Mouse (Mus musculus): Measurements from ENCODE around the gene Lrrc2. TPM values are rescaled to one million over a fixed set of nuclear protein-coding genes. Genes with fewer than 3 reads are reported as not detected.

The Lrrc2 gene
- polyA plus RNA-seq, 1 experiment = 11.9 TPM

DNA sequence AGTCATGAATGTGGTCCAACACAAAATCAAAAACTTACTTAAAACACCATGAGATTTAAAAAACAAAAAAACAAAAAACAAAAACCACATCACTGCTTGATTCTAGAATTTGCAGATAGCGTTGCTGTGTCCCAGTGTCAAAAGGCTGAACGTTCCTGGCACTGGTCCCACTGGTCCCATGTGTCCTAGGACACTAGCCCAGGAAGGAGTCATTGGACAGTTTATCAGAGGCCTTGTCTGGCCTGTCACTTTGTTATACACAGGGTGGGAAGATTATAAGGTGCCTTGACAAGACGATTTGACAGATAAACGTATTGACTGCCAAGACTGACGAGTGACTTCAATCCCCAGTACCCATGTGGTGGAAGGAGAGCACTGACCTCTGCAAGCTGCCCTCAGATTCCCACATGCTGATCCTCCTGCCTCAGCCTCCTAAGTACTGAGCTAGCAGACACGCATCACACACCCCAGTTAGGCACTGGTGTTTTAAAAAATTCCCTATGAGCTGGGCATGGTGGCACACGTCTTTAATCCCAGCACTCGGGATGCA is 12.3 kb downstream of the Lrrc2 start:
- H3K4me1 ChIP-seq (ENCODE audit: control insufficient read depth, insufficient read depth, low read length) = no peaks in the 10 kb centered on the region

DNA sequence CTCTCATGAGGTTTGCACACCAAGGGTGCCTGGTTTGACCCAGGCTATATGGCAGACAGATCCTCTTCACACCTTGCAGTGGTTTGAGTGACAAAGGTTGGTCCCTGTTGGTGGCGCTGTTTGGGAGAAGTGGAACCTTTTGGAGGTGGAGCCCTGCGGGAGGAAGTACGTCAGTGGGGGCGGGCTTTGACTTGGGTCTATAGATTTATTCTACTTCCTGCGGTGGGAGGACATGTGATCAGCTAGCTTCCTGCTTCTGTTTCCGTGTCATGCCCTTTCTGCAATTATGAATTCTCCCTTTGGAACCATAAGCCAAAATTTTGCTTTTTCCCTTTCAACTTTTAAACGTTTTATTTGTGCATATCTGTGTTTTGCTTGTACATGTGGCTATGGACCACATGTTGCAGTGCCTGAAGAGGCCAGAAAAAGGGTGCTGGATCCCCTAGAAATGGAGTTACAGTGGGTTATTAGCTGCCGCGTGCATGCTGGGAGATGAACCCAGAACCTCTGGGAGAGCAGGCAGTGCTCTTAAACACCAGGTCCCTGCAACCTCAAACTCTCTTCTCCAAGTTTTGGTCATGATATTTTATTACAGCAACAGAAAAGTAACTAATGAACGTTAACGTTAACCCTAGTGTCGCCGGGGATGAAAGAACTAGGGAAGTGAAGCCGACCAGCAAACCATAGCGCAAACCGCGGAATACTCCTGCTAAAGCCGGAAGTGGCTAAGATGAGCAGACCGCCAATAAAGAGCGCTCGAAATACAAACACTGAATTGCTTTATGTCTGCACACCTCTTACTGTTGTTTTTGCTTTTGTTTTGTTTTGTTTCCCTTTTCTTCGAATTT is 13.9 kb downstream of the Lrrc2 start:
- Histone ChIP-seq H3K27ac (ENCODE audit: insufficient read depth, low read length) (peak overlapping the region; percentile 52; the same call in 1 of the 2 replicates), H3K9ac (ENCODE audit: low read depth, poor library complexity, severe bottlenecking) (peak overlapping the region; percentile 35), H3K4me1 (ENCODE audit: control insufficient read depth, insufficient read depth, low read length) (no peaks in the 10 kb centered on the region), H3K36me3 (ENCODE audit: control insufficient read depth, insufficient read depth, low read length, poor library complexity, severe bottlenecking) (peaks cover 15% of the 10 kb centered on the region), H3K27me3 (ENCODE audit: control insufficient read depth, insufficient read depth, low read length, poor library complexity, severe bottlenecking) (no peaks in the 10 kb centered on the region), H3K9me3 (replicated peaks; ENCODE audit: control insufficient read depth, insufficient read depth, low read length, poor library complexity, severe bottlenecking) (peaks cover 23% of the 10 kb centered on the region), H3K4me3 (ENCODE audit: low read depth, low read length) (peak overlapping the region; percentile 48)
- TF ChIP-seq CTCF (IDR thresholded peaks at IDR 0.05; ENCODE audit: low read depth, low read length) (peak; percentile 40), EP300 (IDR thresholded peaks at IDR 0.05; ENCODE audit: insufficient read depth, low read depth, low read length) (no peak)

More for the DNA sequence above, 12.3 kb downstream of the Lrrc2 start:
- Histone ChIP-seq H3K9me3 (replicated peaks; ENCODE audit: control insufficient read depth, insufficient read depth, low read length, poor library complexity, severe bottlenecking) (peaks cover 7% of the 10 kb centered on the region), H3K36me3 (ENCODE audit: control insufficient read depth, insufficient read depth, low read length, poor library complexity, severe bottlenecking) (peaks cover 3% of the 10 kb centered on the region; the same call in 1 of the 2 replicates), H3K9ac (ENCODE audit: low read depth, poor library complexity, severe bottlenecking) (no peak overlapping the region), H3K27me3 (ENCODE audit: control insufficient read depth, insufficient read depth, low read length, poor library complexity, severe bottlenecking) (no peaks in the 10 kb centered on the region), H3K4me3 (ENCODE audit: low read depth, low read length) (no peak overlapping the region), H3K27ac (ENCODE audit: insufficient read depth, low read length) (no peak overlapping the region)
- no peak for TF ChIP-seq EP300 (IDR thresholded peaks at IDR 0.05; ENCODE audit: insufficient read depth, low read depth, low read length)
- no peak for TF ChIP-seq POLR2A (IDR thresholded peaks at IDR 0.05; ENCODE audit: insufficient read depth, low read length)
- TF ChIP-seq CTCF (IDR thresholded peaks at IDR 0.05; ENCODE audit: low read depth, low read length) = no peak

DNA sequence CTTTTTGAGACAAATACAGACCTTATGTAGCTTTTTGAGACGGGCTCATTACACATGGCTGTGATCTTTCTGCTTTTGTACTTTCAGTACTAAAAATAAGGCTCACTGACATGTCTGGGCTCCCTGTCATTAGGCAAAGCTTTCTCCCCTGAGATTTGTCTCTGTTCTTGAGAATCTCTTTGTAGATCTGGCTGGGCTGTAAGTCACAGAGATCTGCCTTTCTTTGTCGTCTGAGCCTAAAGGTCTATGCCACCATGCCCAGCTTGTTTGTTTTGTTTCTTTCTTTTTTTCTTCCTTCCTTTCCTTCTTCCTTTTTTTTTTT is 14.5 kb downstream of the Lrrc2 start:
- no peak overlapping the region for H3K4me3 ChIP-seq (ENCODE audit: low read depth, low read length)
- H3K36me3 ChIP-seq (ENCODE audit: control insufficient read depth, insufficient read depth, low read length, poor library complexity, severe bottlenecking) = peaks cover 15% of the 10 kb centered on the region
- H3K9me3 ChIP-seq (replicated peaks; ENCODE audit: control insufficient read depth, insufficient read depth, low read length, poor library complexity, severe bottlenecking) = peaks cover 23% of the 10 kb centered on the region
- H3K4me1 ChIP-seq (ENCODE audit: control insufficient read depth, insufficient read depth, low read length) = no peaks in the 10 kb centered on the region
- no peak for TF ChIP-seq CTCF (IDR thresholded peaks at IDR 0.05; ENCODE audit: low read depth, low read length)
- TF ChIP-seq EP300 (IDR thresholded peaks at IDR 0.05; ENCODE audit: insufficient read depth, low read depth, low read length) = no peak
- TF ChIP-seq POLR2A (IDR thresholded peaks at IDR 0.05; ENCODE audit: insufficient read depth, low read length) = no peak
- no peak overlapping the region; the same call in 1 of the 2 replicates for H3K27ac ChIP-seq (ENCODE audit: insufficient read depth, low read length)
- peak overlapping the region; percentile 35 for H3K9ac ChIP-seq (ENCODE audit: low read depth, poor library complexity, severe bottlenecking)
- no peaks in the 10 kb centered on the region for H3K27me3 ChIP-seq (ENCODE audit: control insufficient read depth, insufficient read depth, low read length, poor library complexity, severe bottlenecking)

- Histone ChIP-seq H3K9me3 (replicated peaks; ENCODE audit: control insufficient read depth, insufficient read depth, low read length, poor library complexity, severe bottlenecking) (peaks cover 13% of the 10 kb centered on the region), H3K27me3 (ENCODE audit: control insufficient read depth, insufficient read depth, low read length, poor library complexity, severe bottlenecking) (no peaks in the 10 kb centered on the region), H3K27ac (ENCODE audit: insufficient read depth, low read length) (no peak overlapping the region), H3K4me3 (ENCODE audit: low read depth, low read length) (no peak overlapping the region), H3K36me3 (ENCODE audit: control insufficient read depth, insufficient read depth, low read length, poor library complexity, severe bottlenecking) (peaks cover 7% of the 10 kb centered on the region), H3K4me1 (ENCODE audit: control insufficient read depth, insufficient read depth, low read length) (no peaks in the 10 kb centered on the region), H3K9ac (ENCODE audit: low read depth, poor library complexity, severe bottlenecking) (no peak overlapping the region)
- TF ChIP-seq CTCF (IDR thresholded peaks at IDR 0.05; ENCODE audit: low read depth, low read length) = no peak
These were observed 28.1 kb downstream of the Lrrc2 start for GRCm38 (mm10) chr9:110979411-110979810.

DNA sequence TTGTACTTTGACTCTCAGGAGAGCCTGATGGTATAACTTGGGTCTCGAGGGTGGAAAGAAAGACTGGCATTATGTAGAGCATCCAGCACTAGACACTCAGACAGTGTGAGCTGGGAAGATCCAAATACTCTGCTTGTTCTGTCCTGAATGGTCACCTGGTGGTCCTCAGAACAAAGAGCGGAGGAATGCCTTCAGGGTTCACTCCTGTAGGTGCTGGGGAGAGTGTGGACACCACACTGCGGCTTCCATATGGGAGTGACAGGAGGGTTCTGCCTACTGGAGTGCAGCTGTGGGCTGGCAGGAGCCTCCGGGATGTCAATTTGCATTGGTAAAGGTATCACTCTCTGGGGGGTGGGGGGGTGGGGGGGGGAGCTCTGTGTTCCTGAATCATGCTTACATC is 31.0 kb downstream of the Lrrc2 start:
- no peak overlapping the region for H3K4me3 ChIP-seq (ENCODE audit: low read depth, low read length)
- no peaks in the 10 kb centered on the region for H3K36me3 ChIP-seq (ENCODE audit: control insufficient read depth, insufficient read depth, low read length, poor library complexity, severe bottlenecking)
- H3K27ac ChIP-seq (ENCODE audit: insufficient read depth, low read length) = no peak overlapping the region
- H3K4me1 ChIP-seq (ENCODE audit: control insufficient read depth, insufficient read depth, low read length) = no peaks in the 10 kb centered on the region
- H3K27me3 ChIP-seq (ENCODE audit: control insufficient read depth, insufficient read depth, low read length, poor library complexity, severe bottlenecking) = no peaks in the 10 kb centered on the region
- no peak overlapping the region for H3K9ac ChIP-seq (ENCODE audit: low read depth, poor library complexity, severe bottlenecking)
- no peak for TF ChIP-seq CTCF (IDR thresholded peaks at IDR 0.05; ENCODE audit: low read depth, low read length)
- no peak for TF ChIP-seq POLR2A (IDR thresholded peaks at IDR 0.05; ENCODE audit: insufficient read depth, low read length)
- 0 out of 2 replicates have a peak, but pooled peaks have one; percentile 48 for TF ChIP-seq EP300 (IDR thresholded peaks at IDR 0.05; ENCODE audit: insufficient read depth, low read depth, low read length)
- no peaks in the 10 kb centered on the region for H3K9me3 ChIP-seq (replicated peaks; ENCODE audit: control insufficient read depth, insufficient read depth, low read length, poor library complexity, severe bottlenecking)

GRCm38 (mm10) chr9:110984096-110984495 is 32.8 kb downstream of the Lrrc2 start:
- no peaks in the 10 kb centered on the region for H3K27me3 ChIP-seq (ENCODE audit: control insufficient read depth, insufficient read depth, low read length, poor library complexity, severe bottlenecking)
- no peak overlapping the region for H3K27ac ChIP-seq (ENCODE audit: insufficient read depth, low read length)
- TF ChIP-seq CTCF (IDR thresholded peaks at IDR 0.05; ENCODE audit: low read depth, low read length) = no peak
- TF ChIP-seq POLR2A (IDR thresholded peaks at IDR 0.05; ENCODE audit: insufficient read depth, low read length) = no peak
- no peak for TF ChIP-seq EP300 (IDR thresholded peaks at IDR 0.05; ENCODE audit: insufficient read depth, low read depth, low read length)
- H3K4me1 ChIP-seq (ENCODE audit: control insufficient read depth, insufficient read depth, low read length) = no peaks in the 10 kb centered on the region
- H3K9ac ChIP-seq (ENCODE audit: low read depth, poor library complexity, severe bottlenecking) = no peak overlapping the region
- H3K9me3 ChIP-seq (replicated peaks; ENCODE audit: control insufficient read depth, insufficient read depth, low read length, poor library complexity, severe bottlenecking) = no peaks in the 10 kb centered on the region
- H3K36me3 ChIP-seq (ENCODE audit: control insufficient read depth, insufficient read depth, low read length, poor library complexity, severe bottlenecking) = no peaks in the 10 kb centered on the region
- H3K4me3 ChIP-seq (ENCODE audit: low read depth, low read length) = no peak overlapping the region
